Mouse (Mus musculus): ENCODE data around the gene Tra2a. TPM values are rescaled to one million over a fixed set of nuclear protein-coding genes. Genes with fewer than 3 reads are reported as not detected.
A peak's percentile ranks its signal among the peaks of the same experiment; 100 is the strongest.

The Tra2a gene
- polyA plus RNA-seq (2014; fragmentation: Nextera tagmentation; extraction: Ambion mirVana): 58.0 and 105 TPM in 2 replicates

- DNase-seq (peak; percentile 99), ATAC-seq (ENCODE audit: low FRiP score, low TSS enrichment) (peak; percentile 95)
- under 1% methylated on average over 39 of the region's 39 CpGs for WGBS
Observed at GRCm38 (mm10) chr6:49263847-49264243, at the start of gene Tra2a. TSS of gene Tra2a (minus strand) at chr6:49264033.

GRCm38 (mm10) chr6:49298286-49298685 lies 34.5 kb upstream of the Tra2a start:
- H3K4me2 ChIP-seq (ENCODE audit: low read length): no peak overlapping the region
- H3K9me3 ChIP-seq (ENCODE audit: control insufficient read depth, low read length): no peaks in the 10 kb centered on the region
- ATAC-seq (ENCODE audit: low FRiP score, low TSS enrichment) (no peak), DNase-seq (no peak)
- no peak overlapping the region for H3K27ac ChIP-seq (replicated peaks; ENCODE audit: low read depth, low read length)
- no peaks in the 10 kb centered on the region for H3K4me1 ChIP-seq (ENCODE audit: control insufficient read depth, insufficient read depth, low read length)
- no peak overlapping the region for H3K9ac ChIP-seq (replicated peaks; ENCODE audit: low read length)
- H3K36me3 ChIP-seq (ENCODE audit: control insufficient read depth, insufficient read depth, low read length): no peaks in the 10 kb centered on the region
- H3K27me3 ChIP-seq (ENCODE audit: control insufficient read depth, insufficient read depth, low read length): no peaks in the 10 kb centered on the region
- no peak overlapping the region for H3K4me3 ChIP-seq (replicated peaks; ENCODE audit: low read depth, low read length)

More at GRCm38 (mm10) chr6:49263847-49264243, at the start of gene Tra2a:
- H3K4me3 ChIP-seq (replicated peaks; ENCODE audit: low read depth, low read length): peak within 1 kb of the TSS; percentile 98
- H3K27me3 ChIP-seq (ENCODE audit: control insufficient read depth, insufficient read depth, low read length): no peaks in the 10 kb centered on the region
- H3K4me1 ChIP-seq (ENCODE audit: control insufficient read depth, insufficient read depth, low read length): peaks cover 23% of the 10 kb centered on the region
- H3K27ac ChIP-seq (replicated peaks; ENCODE audit: low read depth, low read length): peak within 1 kb of the TSS; percentile 98
- no peaks in the 10 kb centered on the region for H3K9me3 ChIP-seq (ENCODE audit: control insufficient read depth, low read length)
- H3K9ac ChIP-seq (replicated peaks; ENCODE audit: low read length): peak within 1 kb of the TSS; percentile 97
- H3K4me2 ChIP-seq (ENCODE audit: low read length): peak within 1 kb of the TSS; percentile 74
- no peaks in the 10 kb centered on the region for H3K36me3 ChIP-seq (ENCODE audit: control insufficient read depth, insufficient read depth, low read length)

GRCm38 (mm10) chr6:49282122-49282521 lies 18.3 kb upstream of the Tra2a start:
- DNase-seq: peak; percentile 23
- Histone ChIP-seq H3K9ac (replicated peaks; ENCODE audit: low read length) (no peak overlapping the region), H3K4me1 (ENCODE audit: control insufficient read depth, insufficient read depth, low read length) (no peaks in the 10 kb centered on the region), H3K36me3 (ENCODE audit: control insufficient read depth, insufficient read depth, low read length) (no peaks in the 10 kb centered on the region), H3K4me2 (ENCODE audit: low read length) (no peak overlapping the region), H3K9me3 (ENCODE audit: control insufficient read depth, low read length) (no peaks in the 10 kb centered on the region), H3K27me3 (ENCODE audit: control insufficient read depth, insufficient read depth, low read length) (no peaks in the 10 kb centered on the region), H3K4me3 (replicated peaks; ENCODE audit: low read depth, low read length) (no peak overlapping the region), H3K27ac (replicated peaks; ENCODE audit: low read depth, low read length) (no peak overlapping the region)
- WGBS: 93% methylated on average over 1 of the region's 1 CpGs
- ATAC-seq (ENCODE audit: low FRiP score, low TSS enrichment): no peak

GRCm38 (mm10) chr6:49280942-49281341 lies 17.1 kb upstream of the Tra2a start:
- no peaks in the 10 kb centered on the region for H3K36me3 ChIP-seq (ENCODE audit: control insufficient read depth, insufficient read depth, low read length)
- no peak overlapping the region for H3K4me2 ChIP-seq (ENCODE audit: low read length)
- 41% methylated on average over 1 of the region's 1 CpGs for WGBS
- no peaks in the 10 kb centered on the region for H3K9me3 ChIP-seq (ENCODE audit: control insufficient read depth, low read length)
- ATAC-seq (ENCODE audit: low FRiP score, low TSS enrichment) (no peak), DNase-seq (no peak)
- no peaks in the 10 kb centered on the region for H3K4me1 ChIP-seq (ENCODE audit: control insufficient read depth, insufficient read depth, low read length)
- H3K4me3 ChIP-seq (replicated peaks; ENCODE audit: low read depth, low read length): no peak overlapping the region
- H3K9ac ChIP-seq (replicated peaks; ENCODE audit: low read length): no peak overlapping the region
- H3K27ac ChIP-seq (replicated peaks; ENCODE audit: low read depth, low read length): no peak overlapping the region
- H3K27me3 ChIP-seq (ENCODE audit: control insufficient read depth, insufficient read depth, low read length): no peaks in the 10 kb centered on the region

- Histone ChIP-seq H3K4me1 (ENCODE audit: control insufficient read depth, insufficient read depth, low read length) (0 out of 2 replicates have a peak, but pooled peaks cover 4% of the 10 kb centered on the region), H3K36me3 (ENCODE audit: control insufficient read depth, insufficient read depth, low read length) (no peaks in the 10 kb centered on the region), H3K4me2 (ENCODE audit: low read length) (no peak overlapping the region), H3K4me3 (replicated peaks; ENCODE audit: low read depth, low read length) (no peak overlapping the region), H3K9me3 (ENCODE audit: control insufficient read depth, low read length) (no peaks in the 10 kb centered on the region), H3K9ac (replicated peaks; ENCODE audit: low read length) (no peak overlapping the region), H3K27me3 (ENCODE audit: control insufficient read depth, insufficient read depth, low read length) (no peaks in the 10 kb centered on the region; the same call in 1 of the 2 replicates), H3K27ac (replicated peaks; ENCODE audit: low read depth, low read length) (no peak overlapping the region)
- DNase-seq (no peak), ATAC-seq (ENCODE audit: low FRiP score, low TSS enrichment) (no peak)
- 94% methylated on average over 7 of the region's 7 CpGs for WGBS
Observed at GRCm38 (mm10) chr6:49275296-49275695, 11.5 kb upstream of the Tra2a start.

- Histone ChIP-seq H3K4me2 (ENCODE audit: low read length) (no peak overlapping the region), H3K4me3 (replicated peaks; ENCODE audit: low read depth, low read length) (no peak overlapping the region), H3K27me3 (ENCODE audit: control insufficient read depth, insufficient read depth, low read length) (no peaks in the 10 kb centered on the region; the same call in 1 of the 2 replicates), H3K36me3 (ENCODE audit: control insufficient read depth, insufficient read depth, low read length) (no peaks in the 10 kb centered on the region), H3K9ac (replicated peaks; ENCODE audit: low read length) (no peak overlapping the region), H3K27ac (replicated peaks; ENCODE audit: low read depth, low read length) (no peak overlapping the region), H3K4me1 (ENCODE audit: control insufficient read depth, insufficient read depth, low read length) (0 out of 2 replicates have a peak, but pooled peaks cover 4% of the 10 kb centered on the region), H3K9me3 (ENCODE audit: control insufficient read depth, low read length) (no peaks in the 10 kb centered on the region)
- 39% methylated on average over 9 of the region's 9 CpGs for WGBS
- no peak for DNase-seq
- ATAC-seq (ENCODE audit: low FRiP score, low TSS enrichment): no peak
Observed at GRCm38 (mm10) chr6:49274416-49275091, 10.7 kb upstream of the Tra2a start.

GRCm38 (mm10) chr6:49273934-49274333 lies 10.1 kb upstream of the Tra2a start:
- ATAC-seq (ENCODE audit: low FRiP score, low TSS enrichment) (no peak), DNase-seq (no peak)
- Histone ChIP-seq H3K27ac (replicated peaks; ENCODE audit: low read depth, low read length) (no peak overlapping the region), H3K36me3 (ENCODE audit: control insufficient read depth, insufficient read depth, low read length) (no peaks in the 10 kb centered on the region), H3K27me3 (ENCODE audit: control insufficient read depth, insufficient read depth, low read length) (no peaks in the 10 kb centered on the region; the same call in 1 of the 2 replicates), H3K9me3 (ENCODE audit: control insufficient read depth, low read length) (no peaks in the 10 kb centered on the region), H3K4me2 (ENCODE audit: low read length) (no peak overlapping the region), H3K4me3 (replicated peaks; ENCODE audit: low read depth, low read length) (no peak overlapping the region), H3K4me1 (ENCODE audit: control insufficient read depth, insufficient read depth, low read length) (0 out of 2 replicates have a peak, but pooled peaks cover 4% of the 10 kb centered on the region), H3K9ac (replicated peaks; ENCODE audit: low read length) (no peak overlapping the region; the same call in 1 of the 2 replicates)
- 10% methylated on average over 4 of the region's 4 CpGs for WGBS

- WGBS: 94% methylated on average over 2 of the region's 2 CpGs
- Histone ChIP-seq H3K4me2 (ENCODE audit: low read length) (no peak overlapping the region), H3K4me1 (ENCODE audit: control insufficient read depth, insufficient read depth, low read length) (0 out of 2 replicates have a peak, but pooled peaks cover 4% of the 10 kb centered on the region), H3K9ac (replicated peaks; ENCODE audit: low read length) (no peak overlapping the region), H3K4me3 (replicated peaks; ENCODE audit: low read depth, low read length) (no peak overlapping the region), H3K9me3 (ENCODE audit: control insufficient read depth, low read length) (no peaks in the 10 kb centered on the region), H3K27ac (replicated peaks; ENCODE audit: low read depth, low read length) (no peak overlapping the region), H3K36me3 (ENCODE audit: control insufficient read depth, insufficient read depth, low read length) (no peaks in the 10 kb centered on the region), H3K27me3 (ENCODE audit: control insufficient read depth, insufficient read depth, low read length) (no peaks in the 10 kb centered on the region; the same call in 1 of the 2 replicates)
- no peak for DNase-seq
- no peak for ATAC-seq (ENCODE audit: low FRiP score, low TSS enrichment)
Observed at GRCm38 (mm10) chr6:49272863-49273262, 9.0 kb upstream of the Tra2a start.

- no peaks in the 10 kb centered on the region for H3K36me3 ChIP-seq (ENCODE audit: control insufficient read depth, insufficient read depth, low read length)
- H3K4me3 ChIP-seq (replicated peaks; ENCODE audit: low read depth, low read length): no peak overlapping the region
- ATAC-seq (ENCODE audit: low FRiP score, low TSS enrichment) (no peak), DNase-seq (no peak)
- H3K27me3 ChIP-seq (ENCODE audit: control insufficient read depth, insufficient read depth, low read length): no peaks in the 10 kb centered on the region; the same call in 1 of the 2 replicates
- H3K9ac ChIP-seq (replicated peaks; ENCODE audit: low read length): no peak overlapping the region
- H3K27ac ChIP-seq (replicated peaks; ENCODE audit: low read depth, low read length): no peak overlapping the region
- no peaks in the 10 kb centered on the region for H3K9me3 ChIP-seq (ENCODE audit: control insufficient read depth, low read length)
- 85% methylated on average over 6 of the region's 6 CpGs for whole genome bisulfite sequencing
- no peak overlapping the region for H3K4me2 ChIP-seq (ENCODE audit: low read length)
- H3K4me1 ChIP-seq (ENCODE audit: control insufficient read depth, insufficient read depth, low read length): 0 out of 2 replicates have a peak, but pooled peaks cover 4% of the 10 kb centered on the region
Observed at GRCm38 (mm10) chr6:49271815-49272214, 8.0 kb upstream of the Tra2a start.
